Mouse (Mus musculus) gastrocnemius, adult 8-10 months (tissue): ENCODE data around the gene AL731706.1. TPM values are rescaled to one million over a fixed set of nuclear protein-coding genes. Genes with fewer than 3 reads are reported as not detected.
"Not testable (repeated sequence)": the region's sequence is repeated elsewhere in the genome, so short reads cannot be mapped to it uniquely, and the experiment has no call there.

Experiments used
- DNase-seq, 2 experiments: peaks; one replicate each; pipeline ENCODE4 v3.0.0; 2022; ENCODE audit warnings: low spot score in 2 of 2
- total RNA-seq, 4 experiments: library from RNA; stranded (reverse); gene quantifications; 2 replicates each; pipeline ENCODE4 v1.2.4; 2022

Gene AL731706.1
- total RNA-seq, result 10 to 100 TPM; 17.5 to 32.7 (median 25.3) TPM

DNA sequence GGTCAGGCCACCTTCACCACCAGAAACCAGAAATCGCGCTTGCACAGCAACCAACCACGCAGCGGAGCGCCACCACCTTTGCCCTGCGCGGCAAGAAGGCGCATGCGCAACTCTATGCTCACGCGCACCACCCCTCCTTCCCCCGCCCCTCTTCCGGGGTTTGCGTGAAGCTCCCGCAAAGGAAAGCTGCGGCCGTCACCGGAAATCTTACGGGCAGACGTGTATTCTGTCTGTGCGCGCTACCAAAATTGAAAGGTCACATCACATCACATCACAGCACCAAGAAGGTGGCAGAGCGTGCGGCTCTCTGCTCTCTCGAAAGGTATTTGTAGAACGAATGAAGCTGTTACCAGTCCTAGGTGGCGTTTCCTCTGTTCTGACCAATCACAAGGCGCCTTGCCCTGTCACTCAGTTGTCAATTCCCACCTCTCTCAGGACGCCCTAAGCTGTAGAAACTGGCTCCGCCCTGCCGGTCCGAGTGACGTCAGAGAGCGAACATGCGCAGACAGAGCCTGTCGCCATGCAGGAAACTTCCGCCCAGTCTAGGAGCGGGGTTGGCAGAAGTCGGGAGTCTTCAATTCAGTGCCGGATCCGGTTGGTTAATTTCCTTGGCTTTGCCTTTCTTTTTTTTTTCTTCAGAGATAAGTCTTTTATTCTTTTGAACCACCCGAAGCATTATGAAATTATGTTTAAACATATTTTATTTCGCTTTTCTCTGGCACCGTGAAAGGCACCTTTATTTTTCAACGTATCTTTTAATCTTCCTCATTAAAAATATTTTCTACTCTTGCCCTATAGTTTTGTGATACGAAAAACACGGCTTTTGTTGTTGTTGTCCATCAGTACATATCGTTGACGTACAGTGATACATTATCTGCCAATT, at the start of gene AL731706.1, which contains the start of the genes Slx4ip and Mkks:
Gene AL731706.1, minus strand, starts transcription at position 322 of the 883 bp plus-strand sequence.
Gene Slx4ip, plus strand, starts transcription at position 151 of the 883 bp plus-strand sequence.
Gene Mkks, minus strand, starts transcription at position 322 of the 883 bp plus-strand sequence.
- peak; percentile 98 to 99 for DNase-seq

DNA sequence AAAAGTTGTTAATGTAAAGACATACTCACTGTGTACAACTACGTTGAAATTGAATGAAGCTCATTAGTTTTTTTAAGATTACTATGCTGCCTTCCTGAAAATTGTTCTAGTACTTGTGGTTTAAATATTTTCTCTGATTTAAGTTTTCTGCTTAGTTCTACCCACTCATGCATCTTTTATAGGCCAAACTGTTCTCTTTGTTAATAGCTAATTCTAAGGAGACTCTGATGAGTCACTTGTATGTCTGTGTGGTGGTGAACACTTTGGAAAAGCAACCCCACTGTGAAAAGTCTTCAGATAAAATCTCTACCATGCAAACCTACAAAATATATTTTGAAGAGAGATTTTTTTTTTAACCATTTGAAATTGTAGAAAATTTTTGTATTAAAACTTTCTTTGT, 47.1 kb upstream of the AL731706.1 start:
- no peak for DNase-seq

DNA sequence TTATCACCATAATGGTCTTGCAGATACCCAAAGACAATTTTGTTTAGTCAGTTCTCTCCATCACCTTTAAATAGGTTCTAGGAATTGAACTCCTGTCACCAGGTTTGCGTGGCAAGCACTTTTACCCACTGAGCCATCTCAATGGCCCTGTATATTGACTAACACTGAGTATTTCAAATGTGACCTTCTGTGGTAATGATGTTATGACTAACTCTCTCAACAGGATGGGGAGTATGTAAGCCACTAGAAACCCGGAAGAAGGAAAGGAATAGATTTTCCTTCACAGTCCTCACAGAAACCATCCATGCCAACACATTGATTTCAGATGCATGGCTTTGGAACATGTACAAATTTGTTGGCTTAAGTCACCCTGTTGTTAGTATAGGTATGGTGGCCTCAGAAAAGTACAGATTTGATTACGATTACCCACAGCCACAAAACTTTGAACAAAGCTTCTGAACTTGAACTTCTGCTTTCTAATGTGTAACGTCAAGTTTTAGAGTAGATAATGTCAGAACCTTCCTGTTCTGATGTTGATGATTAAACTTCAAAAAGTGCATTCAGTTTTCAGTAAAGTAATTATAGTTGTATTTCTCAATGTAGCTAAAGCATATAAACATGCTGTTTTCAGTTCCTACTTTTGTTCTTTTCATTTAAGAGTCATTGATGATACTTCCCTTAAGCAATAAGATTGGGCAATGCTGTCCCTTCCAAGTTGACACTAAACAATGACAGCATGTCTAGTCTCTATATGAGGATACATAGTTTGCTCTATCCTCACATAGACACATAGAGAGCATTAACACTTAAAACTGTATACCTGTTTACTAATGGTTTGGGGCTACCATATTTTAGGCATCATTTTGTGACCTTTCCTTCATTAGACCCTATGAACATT, 45.5 kb upstream of the AL731706.1 start:
- no peak for DNase-seq

DNA sequence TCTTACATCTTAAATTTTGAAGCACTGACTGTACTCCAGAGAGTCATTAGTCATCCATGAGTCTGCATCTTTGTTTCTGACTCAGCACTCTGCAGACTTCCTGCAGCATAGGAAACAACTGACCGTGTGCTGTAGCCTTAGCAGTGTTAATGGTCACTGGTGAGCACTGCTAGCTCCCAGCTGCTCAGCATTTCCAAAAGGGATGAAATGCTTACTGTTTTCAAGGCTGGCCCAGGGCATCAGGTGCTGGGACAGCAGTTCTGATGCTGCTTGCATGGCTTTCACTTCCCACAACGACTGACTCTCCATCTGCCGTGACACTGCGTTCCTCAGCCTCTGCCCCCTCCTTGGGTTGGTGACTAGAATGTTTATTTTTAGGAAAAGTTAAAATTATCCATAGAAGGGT, 29.8 kb upstream of the AL731706.1 start:
- no peak for DNase-seq

DNA sequence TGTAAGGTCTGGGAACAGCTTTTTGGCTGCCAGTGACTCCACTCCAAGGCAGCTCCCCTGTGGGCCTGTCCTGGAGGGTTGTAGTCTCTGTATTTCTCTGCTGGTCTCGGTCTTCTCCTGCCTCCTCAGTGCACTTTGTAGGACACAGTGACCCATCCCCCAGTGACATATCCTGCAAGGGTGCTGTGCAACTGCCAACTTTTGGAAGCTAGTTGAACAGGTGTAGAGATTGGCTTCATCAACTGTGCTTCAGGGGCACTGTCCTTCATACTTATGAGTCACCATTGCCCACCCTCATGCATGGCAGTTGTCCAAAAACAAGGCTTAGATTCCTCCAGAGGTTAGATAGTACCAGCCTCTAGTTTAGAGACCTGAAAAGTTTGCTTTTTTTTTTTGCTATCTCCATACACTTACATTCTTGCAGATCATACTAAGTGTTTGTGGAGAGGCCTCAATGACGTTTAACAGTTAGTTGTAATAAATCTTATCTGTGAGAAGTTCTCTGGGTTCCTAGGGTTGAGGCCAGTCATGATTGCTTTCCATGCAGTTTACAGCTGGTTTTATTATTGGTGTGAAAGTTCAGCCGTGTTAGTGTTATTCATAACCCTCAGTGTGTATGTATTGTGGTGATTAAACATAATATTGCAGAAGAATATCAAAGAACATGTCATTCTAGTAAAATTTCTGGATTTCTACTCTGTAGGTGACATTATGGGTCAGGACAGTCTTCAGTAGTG, 29.2 kb upstream of the AL731706.1 start:
- no peak for DNase-seq

DNA sequence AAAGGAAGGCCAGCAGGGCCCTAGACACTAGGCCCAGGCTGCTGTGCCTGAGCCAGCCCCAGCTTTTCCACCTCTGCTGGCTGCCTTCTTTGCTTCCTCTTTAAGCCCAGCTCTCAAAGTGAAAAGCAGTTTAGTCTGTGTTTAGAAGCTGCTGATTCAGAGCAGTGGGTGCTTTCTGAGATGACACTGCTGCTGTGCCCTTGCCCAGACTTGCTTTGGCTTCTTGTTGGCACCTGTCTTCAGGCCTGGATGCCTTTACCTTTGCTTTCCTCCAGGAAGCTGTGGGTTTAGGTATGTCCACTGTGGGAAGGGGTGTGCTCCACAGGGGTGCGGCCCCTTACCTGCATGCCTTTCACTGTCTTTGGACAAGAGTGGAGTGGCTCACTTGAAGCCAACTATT, 28.2 kb upstream of the AL731706.1 start:
- DNase-seq, result peak in 1 of 2 experiments; percentile 15

DNA sequence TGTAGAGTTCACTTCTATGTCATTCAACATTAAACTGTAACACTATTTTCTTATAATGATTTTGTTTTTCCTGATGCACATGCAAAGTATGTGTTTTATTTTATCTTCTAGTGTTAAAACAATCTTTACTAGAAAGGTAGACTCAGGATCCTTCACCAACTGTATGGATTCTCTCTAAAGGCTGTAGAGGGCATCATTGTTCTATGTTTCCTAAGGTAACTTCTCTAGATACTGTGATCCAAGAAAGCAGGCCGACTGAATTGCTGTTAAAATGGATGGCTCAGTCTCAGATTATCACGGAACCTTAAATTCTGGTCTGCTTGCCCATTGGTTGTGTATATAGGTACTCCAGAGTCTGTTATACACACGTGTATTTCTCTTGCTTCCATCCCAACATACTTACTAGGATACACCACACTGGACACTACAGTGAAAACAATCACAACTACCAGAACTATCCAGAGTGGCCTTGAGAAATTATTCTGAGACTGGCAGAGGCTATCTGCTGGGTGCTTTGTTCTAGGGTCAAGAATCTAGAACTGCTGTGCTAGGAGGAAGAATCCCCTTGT, 23.2 kb upstream of the AL731706.1 start:
- DNase-seq, result no peak

DNA sequence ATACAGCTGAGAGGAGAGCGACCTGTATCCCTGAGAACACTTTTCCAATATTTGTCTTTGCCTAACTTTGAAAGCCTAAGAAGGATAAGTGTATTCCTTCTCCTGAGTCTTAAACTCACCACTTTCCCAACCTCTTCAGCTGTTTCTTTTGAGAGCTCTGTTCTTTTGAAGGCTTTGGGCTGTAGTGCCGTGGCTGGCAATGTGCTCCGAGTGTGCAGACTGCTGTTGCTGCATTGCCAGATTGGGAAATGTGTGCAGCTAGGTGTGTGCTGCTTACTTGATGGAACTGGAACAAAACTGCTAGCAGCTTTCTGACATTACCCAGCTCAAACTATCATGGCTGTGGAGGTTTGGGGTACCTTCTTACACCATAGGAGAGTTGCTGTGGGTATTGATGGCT, 21.8 kb upstream of the AL731706.1 start:
- no peak for DNase-seq

DNA sequence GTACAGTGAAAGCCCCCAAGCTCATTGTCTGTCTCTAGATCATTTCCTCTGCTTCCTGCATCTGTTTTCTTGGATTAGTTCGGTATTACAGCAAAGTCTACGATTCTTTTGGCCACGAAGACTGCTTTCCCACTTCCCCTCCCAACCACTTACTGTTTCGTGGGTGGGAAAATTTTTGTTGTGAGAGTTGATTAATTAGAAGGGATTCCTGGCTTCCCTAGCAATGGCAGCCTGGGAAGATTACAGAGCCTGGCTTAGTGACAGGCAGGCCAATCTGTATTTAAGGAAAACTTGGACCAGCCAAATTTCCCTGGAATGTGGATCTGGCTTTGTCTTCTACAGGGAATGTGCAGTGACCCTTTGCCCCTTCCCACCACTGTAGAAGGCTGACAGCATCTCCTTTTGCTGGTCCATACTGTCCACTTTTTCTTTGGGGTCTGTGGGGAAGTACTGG, 20.8 kb upstream of the AL731706.1 start:
- no peak for DNase-seq

DNA sequence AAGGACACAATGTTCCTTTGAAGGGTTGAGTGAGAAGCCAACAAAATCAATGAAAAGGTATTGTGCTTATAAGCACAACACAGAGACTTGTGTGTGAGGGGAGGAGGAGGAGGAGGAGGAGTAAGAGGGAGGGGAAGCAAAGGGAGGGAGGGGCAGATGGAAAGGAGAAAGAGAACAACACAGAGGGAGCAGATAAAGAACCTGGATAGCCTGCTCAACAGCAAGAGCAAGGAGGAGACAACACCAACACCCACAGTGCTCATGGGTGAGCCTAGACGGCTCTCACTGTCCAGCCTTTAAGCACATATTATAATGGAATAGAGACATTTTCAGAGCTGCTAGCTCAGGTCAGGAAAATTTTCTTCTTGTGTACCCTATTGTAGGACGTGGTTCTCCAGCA, 18.1 kb upstream of the AL731706.1 start:
- DNase-seq, result no peak

DNA sequence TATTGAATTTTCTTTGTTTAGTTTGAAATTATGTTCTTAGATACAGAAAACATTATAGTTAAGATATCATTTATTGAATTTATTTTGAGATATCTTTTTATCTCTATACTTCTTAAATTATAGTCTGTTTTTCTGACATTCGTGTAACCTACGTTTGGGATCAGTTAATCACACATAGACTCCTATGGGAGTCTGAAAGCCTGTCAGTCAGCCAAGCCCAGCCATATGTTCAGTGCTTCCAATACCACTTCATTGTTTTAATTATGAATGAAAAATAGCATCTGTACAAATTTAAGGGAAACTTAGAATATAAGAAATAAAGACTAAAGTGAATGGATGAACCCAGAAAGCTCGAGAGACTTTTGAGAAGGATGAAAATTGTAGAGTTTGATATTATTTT, 17.4 kb upstream of the AL731706.1 start:
- DNase-seq, result no peak

DNA sequence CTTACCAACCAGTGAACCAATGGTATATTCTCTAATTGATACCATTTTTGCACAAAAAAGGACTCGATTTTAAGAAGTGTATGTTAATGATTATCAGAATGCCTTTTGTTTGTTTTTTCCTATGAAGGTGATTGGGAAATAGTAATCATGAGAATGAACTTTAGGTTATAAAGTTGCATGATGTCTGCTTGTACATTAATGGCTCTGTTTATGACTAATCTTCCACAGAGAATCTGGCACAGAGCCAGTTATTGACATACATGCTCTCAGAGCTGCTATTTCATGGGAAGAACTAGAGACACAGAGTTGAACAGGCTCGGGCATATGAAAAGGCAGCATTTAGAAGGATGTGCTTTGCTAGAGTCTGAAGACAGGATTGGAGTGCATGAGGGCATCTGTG, 4.9 kb upstream of the AL731706.1 start:
- no peak for DNase-seq

DNA sequence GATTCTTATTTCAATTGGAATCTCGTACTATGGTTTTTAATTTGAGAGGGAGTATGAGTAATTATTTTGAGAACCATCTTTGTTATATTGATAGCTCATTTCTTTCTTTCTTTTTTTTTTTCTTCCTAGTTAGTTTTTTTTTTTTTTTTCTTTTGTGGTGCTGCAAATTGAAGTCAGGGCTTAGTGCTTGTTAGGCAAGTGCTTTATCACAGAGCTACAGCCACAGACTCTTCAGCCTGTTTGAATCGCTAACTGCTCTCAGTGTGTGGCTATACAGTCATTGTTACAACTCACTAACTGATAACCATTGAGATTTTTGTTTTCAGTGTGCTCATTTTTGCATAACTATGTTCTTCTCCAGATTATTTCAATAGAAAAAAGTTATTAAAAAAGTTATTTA, 3.3 kb upstream of the AL731706.1 start:
- no peak for DNase-seq

DNA sequence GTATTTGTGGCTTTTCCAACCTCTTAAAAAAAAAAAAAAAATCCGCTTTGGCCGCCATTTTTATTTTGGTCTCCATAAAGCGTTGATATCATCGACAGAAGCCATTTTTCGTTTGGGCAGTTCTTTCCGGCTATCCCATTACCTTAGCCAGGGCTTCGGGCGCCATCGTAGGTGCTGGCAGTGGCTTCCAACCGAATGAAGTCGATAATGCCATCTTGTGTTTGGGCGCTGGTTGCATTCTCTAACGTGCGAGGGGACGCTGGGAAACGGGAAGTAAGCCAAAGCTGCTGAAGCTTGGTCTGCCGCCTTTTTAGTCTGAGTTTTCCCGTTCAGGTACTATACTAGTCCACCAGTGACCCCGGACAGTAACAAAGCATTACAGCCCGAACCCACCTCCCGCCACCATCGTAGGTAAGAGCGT, 772 bp upstream of the AL731706.1 start:
- DNase-seq, result peak; percentile 96

DNA sequence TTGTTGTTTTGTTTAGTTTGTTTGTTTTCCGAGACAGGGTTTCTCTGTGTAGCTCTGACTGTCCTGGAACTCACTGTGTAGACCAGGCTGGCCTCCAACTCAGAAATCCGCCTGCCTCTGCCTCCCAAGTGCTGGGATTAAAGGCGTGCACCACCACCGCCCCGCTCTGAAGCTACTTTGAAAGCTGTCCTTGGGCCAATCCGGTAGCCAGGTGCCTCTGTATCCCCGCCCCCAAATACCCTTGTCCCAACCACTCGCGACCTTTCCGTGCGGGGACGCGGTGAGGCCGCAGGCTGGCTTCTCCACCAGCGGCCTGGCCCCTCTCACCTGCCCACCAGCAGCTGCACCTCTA, 497 bp downstream of the AL731706.1 start:
- DNase-seq, result not testable (repeated sequence)

DNA sequence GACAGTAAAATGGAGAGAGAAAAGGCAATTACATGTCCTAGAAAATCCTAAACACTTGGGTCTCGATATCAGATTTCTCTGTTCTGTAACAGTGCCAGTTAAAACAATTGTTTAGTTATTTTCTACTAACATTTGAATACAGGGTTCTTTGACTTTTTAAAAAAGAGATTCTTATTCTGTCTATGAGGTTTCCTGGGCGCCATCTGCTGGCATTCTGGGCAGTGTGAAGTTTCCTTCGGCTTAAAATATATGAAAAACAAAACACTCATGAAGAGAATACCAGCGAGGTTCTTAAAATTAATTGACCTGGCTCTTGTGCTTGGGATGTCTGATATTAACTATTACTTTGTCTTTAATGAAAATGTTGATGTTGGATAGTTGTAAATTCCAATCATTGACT, 4.3 kb downstream of the AL731706.1 start:
- no peak for DNase-seq

DNA sequence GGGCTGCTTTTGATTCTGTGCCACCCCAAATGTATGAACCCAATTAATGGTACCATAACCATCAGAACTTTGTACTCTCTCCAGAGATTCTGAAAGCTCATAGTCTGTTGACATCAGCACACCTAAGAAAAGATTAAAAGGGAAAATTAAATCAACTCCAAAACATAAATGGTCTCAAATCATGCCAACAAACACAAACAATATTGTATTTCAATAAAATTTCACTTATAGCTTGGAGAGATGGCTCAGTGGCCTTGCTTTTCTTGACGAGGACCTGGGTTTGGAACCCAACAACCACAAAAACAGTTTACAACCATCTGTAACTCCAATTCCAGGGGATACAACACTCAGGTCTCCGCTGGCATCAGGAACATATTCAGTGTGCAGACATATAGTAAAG, 5.6 kb downstream of the AL731706.1 start, which contains the start of gene AL731706.2:
Gene AL731706.2, minus strand, starts transcription at position 101 of the 400 bp plus-strand sequence.
- no peak for DNase-seq

DNA sequence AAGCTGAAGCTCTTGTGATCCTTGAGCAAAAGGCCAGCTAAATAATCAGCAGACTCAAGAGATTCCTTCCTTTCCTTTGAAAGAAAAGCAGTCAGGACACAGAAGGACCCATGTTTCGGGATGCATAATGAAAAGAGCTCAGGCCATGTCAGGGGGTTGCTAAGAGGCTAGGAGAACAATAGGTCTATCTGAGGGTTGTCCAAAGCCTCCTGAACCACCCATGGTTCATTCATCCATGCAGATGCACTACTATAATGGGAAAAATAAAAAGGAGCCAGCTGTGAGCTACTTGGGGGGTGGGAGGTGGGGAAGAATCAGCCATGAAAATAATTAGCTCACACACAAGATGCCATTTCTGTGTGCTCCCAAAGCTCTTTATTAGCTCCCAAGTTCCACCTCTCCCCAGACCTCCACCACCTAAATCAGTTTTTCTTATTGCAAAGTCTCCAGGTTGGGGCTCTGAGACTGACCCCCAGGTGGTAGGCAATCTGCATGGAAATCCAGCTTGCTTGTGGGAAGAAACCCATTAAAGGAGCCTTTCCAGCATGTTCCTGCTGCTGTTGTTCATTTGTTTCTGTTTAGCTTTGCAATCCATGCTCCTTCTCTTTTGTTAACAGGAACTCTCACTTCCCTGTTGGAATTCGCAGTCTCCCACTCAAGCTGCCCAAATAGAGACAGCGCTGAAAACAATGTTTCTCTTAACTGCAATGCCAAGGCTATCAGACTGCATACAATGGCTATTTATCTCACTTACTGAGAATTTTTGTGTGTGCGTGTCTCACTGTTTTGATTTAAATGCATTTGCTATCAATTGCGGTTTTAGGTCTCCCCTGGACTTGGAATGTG, 36.4 kb downstream of the AL731706.1 start:
- no peak for DNase-seq

DNA sequence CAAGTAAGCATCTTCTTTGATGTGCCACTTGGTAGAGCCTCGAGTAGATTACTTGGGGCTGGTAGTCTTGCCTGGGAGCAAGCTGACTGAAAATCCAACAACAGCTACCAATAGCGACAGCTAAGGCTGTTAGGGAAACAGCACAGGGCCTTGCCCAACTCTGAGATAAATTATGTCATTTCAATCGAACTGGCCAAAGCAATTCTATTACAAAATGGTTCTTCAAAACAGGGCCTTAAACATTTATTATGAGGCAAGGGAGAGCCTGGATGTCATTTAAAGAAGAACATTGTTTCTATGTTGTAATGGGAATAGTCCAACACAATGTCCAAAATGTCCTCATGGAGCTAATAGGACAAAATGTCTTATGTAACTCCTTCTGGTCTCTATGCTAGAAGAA, 40.8 kb downstream of the AL731706.1 start:
- DNase-seq, result no peak

DNA sequence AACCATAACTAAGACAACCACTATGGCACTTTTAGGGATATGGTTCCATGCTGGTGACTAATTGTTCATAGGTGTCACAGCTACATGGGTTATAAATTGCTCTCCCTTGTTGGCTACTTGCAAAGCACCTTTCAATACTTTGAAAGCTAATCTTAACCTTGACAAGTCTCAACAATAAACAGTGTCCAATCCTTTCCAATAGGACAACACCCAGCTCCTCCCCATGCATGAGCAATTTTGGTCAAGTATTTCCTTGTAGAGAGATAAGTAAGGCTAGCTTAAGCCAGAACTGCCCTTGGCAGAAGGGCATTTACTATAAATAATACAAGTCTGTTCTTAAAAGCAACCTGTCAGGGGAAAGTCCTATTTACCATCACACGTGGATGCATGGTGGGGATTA, 53.2 kb downstream of the AL731706.1 start:
- no peak for DNase-seq
